9 mouse cellular contexts compared by ENCODE assay signal in genomic region chr1:61552577-61553517, GRCm38 (mm10).
A peak's percentile ranks its signal among the peaks of the same experiment; 100 is the strongest.
DNase-seq lines count a peak whose midpoint lies in the region; ATAC-seq lines count a peak whose summit lies in the region.
"Had no signal": no experiment of that assay in that cellular context is flagged by ENCODE, and none has a peak within 500 bp of the region (broad histone marks: within the 10 kb centered on the region; RNA-seq: fewer than 3 reads in every experiment).

No protein-coding gene starts in this region.

- no peak overlapping the region for H3K4me3 ChIP-seq in heart, embryonic 10.5 days
- H3K4me3 ChIP-seq in neural tube, embryonic 13.5 days, result no peak overlapping the region

- H3K36me3 ChIP-seq in heart, embryonic 10.5 days, result no peaks in the 10 kb centered on the region
- no peaks in the 10 kb centered on the region for H3K36me3 ChIP-seq in neural tube, embryonic 13.5 days

- H3K27ac ChIP-seq in heart, embryonic 10.5 days, result no peak overlapping the region
- peak overlapping the region; percentile 78 for H3K27ac ChIP-seq in neural tube, embryonic 13.5 days (replicated peaks)
- H3K27ac ChIP-seq: macrophage had no signal

- peak overlapping the region; percentile 23 for H3K4me2 ChIP-seq in neural tube, embryonic 13.5 days

- no peak overlapping the region for H3K9ac ChIP-seq in neural tube, embryonic 13.5 days

- peak; percentile 95 for ATAC-seq in neural tube, embryonic 13.5 days (ENCODE audit: low read depth)
- ATAC-seq in frontal cortex, adult (ENCODE audit: low TSS enrichment), result no peak

- H3K27me3 ChIP-seq in heart, embryonic 10.5 days (ENCODE audit: insufficient read depth, poor library complexity, severe bottlenecking), result no peaks in the 10 kb centered on the region
- H3K27me3 ChIP-seq in neural tube, embryonic 13.5 days, result no peaks in the 10 kb centered on the region

- peak; percentile 79 for DNase-seq in heart, adult 11 months
- no peak for DNase-seq in heart, embryonic 10.5 days (ENCODE audit: low spot score)
- DNase-seq in testis, postnatal 10 days (ENCODE audit: low spot score), result peak; percentile 65
- DNase-seq in testis, postnatal 14 days (ENCODE audit: low spot score), result no peak
- peak; percentile 21 for DNase-seq in large intestine, adult 2 months (ENCODE audit: low read depth, low spot score)
- DNase-seq in adipocyte (ENCODE audit: low spot score), result no peak

- no peaks in the 10 kb centered on the region for H3K9me3 ChIP-seq in heart, embryonic 10.5 days
- H3K9me3 ChIP-seq in neural tube, embryonic 13.5 days, result no peaks in the 10 kb centered on the region

- 83% methylated on average over 21 of the region's 21 CpGs for WGBS in heart, embryonic 10.5 days
- WGBS in large intestine, adult 2 months, result 47% methylated on average over 21 of the region's 21 CpGs
- 41% methylated on average over 21 of the region's 21 CpGs for WGBS in neural tube, embryonic 13.5 days

- no peaks in the 10 kb centered on the region for H3K4me1 ChIP-seq in heart, embryonic 10.5 days
- peaks cover 17% of the 10 kb centered on the region for H3K4me1 ChIP-seq in neural tube, embryonic 13.5 days (replicated peaks)

Comparison
In these comparisons a context has a peak if more than half of its experiments do, and no peak if none do; other contexts are left out.
1. DNase-seq: peak in heart, adult 11 months (single experiment), testis, postnatal 10 days (single experiment) and large intestine, adult 2 months (single experiment); none in heart, embryonic 10.5 days (single experiment), testis, postnatal 14 days (single experiment) and adipocyte (single experiment).